Mouse (Mus musculus): ENCODE measurements at regions not wholly inside any gene's neighbourhood (a gene's known extent, or its start where the extent isn't known, plus 50 kb on each side); places are given as distances from the start of the nearest gene placed in this dataset.

GRCm38 (mm10) chr14:23146981-23147380 lies 867.3 kb downstream of the Kcnma1 start:
- Histone ChIP-seq H3K36me3 (ENCODE audit: control insufficient read depth in 1 of 2, insufficient read depth in 2 of 2, low read length in 2 of 2) (no peaks in the 10 kb centered on the region), H3K27me3 (ENCODE audit: control insufficient read depth in 1 of 2, insufficient read depth in 2 of 2, low read length in 2 of 2) (peaks cover 0 to 1% of the 10 kb centered on the region in 2 experiments; a peak in 2 of 4 replicates), H3K4me1 (ENCODE audit: control insufficient read depth in 1 of 2, insufficient read depth in 2 of 2, low read length in 2 of 2) (no peaks in the 10 kb centered on the region), H3K27ac (ENCODE audit: control insufficient read depth, low read depth, low read length) (no peak overlapping the region), H3K9me3 (replicated peaks; ENCODE audit: insufficient read depth, low read length) (no peaks in the 10 kb centered on the region), H3K79me2 (ENCODE audit: control insufficient read depth, insufficient read depth, low read length, poor library complexity) (no peaks in the 10 kb centered on the region), H3K4me3 (ENCODE audit: control insufficient read depth in 1 of 2, insufficient read depth in 1 of 2, low read depth in 2 of 2, low read length in 2 of 2) (no peak overlapping the region), H3K9ac (ENCODE audit: control insufficient read depth, low read depth, low read length, poor library complexity, severe bottlenecking) (no peak overlapping the region)
- TF ChIP-seq E2F4 (IDR thresholded peaks at IDR 0.05; ENCODE audit: borderline replicate concordance, low read depth, low read length): no peak
- TF ChIP-seq HCFC1 (IDR thresholded peaks at IDR 0.05; ENCODE audit: low read depth, low read length): no peak
- no peak for TF ChIP-seq GABPA (IDR thresholded peaks at IDR 0.05; ENCODE audit: low read depth, low read length)
- TF ChIP-seq USF2 (IDR thresholded peaks at IDR 0.05; ENCODE audit: borderline replicate concordance in 1 of 2, insufficient read depth in 1 of 2, low read depth in 1 of 2, low read length in 2 of 2): no peak
- no peak for DNase-seq (ENCODE audit: low read depth, low spot score)

GRCm38 (mm10) chr14:23140385-23140784 lies 873.9 kb downstream of the Kcnma1 start:
- H3K9me3 ChIP-seq (replicated peaks; ENCODE audit: insufficient read depth, low read length): no peaks in the 10 kb centered on the region
- no peak overlapping the region for H3K9ac ChIP-seq (ENCODE audit: control insufficient read depth, low read depth, low read length, poor library complexity, severe bottlenecking)
- no peak for DNase-seq (ENCODE audit: low read depth, low spot score)
- H3K36me3 ChIP-seq (ENCODE audit: control insufficient read depth in 1 of 2, insufficient read depth in 2 of 2, low read length in 2 of 2): no peaks in the 10 kb centered on the region
- no peak overlapping the region for H3K27ac ChIP-seq (ENCODE audit: control insufficient read depth, low read depth, low read length)
- no peaks in the 10 kb centered on the region for H3K4me1 ChIP-seq (ENCODE audit: control insufficient read depth in 1 of 2, insufficient read depth in 2 of 2, low read length in 2 of 2)
- H3K27me3 ChIP-seq (ENCODE audit: control insufficient read depth in 1 of 2, insufficient read depth in 2 of 2, low read length in 2 of 2): peaks cover 0 to 2% of the 10 kb centered on the region in 2 experiments; a peak in 2 of 4 replicates
- no peak overlapping the region for H3K4me3 ChIP-seq (ENCODE audit: control insufficient read depth in 1 of 2, insufficient read depth in 1 of 2, low read depth in 2 of 2, low read length in 2 of 2)
- TF ChIP-seq POLR2A (IDR thresholded peaks at IDR 0.05; ENCODE audit: control insufficient read depth in 1 of 2, insufficient read depth in 1 of 2, low read depth in 1 of 2, low read length in 2 of 2, poor library complexity in 1 of 2) (no peak), NRF1 (IDR thresholded peaks at IDR 0.05; ENCODE audit: insufficient read depth, low read depth, low read length, poor library complexity, severe bottlenecking) (no peak), ZC3H11A (IDR thresholded peaks at IDR 0.05; ENCODE audit: low read depth, low read length) (no peak), POLR2AphosphoS5 (IDR thresholded peaks at IDR 0.05; ENCODE audit: borderline replicate concordance, low read depth, low read length) (no peak)
- H3K79me2 ChIP-seq (ENCODE audit: control insufficient read depth, insufficient read depth, low read length, poor library complexity): no peaks in the 10 kb centered on the region

GRCm38 (mm10) chr14:23134723-23135122 lies 879.6 kb downstream of the Kcnma1 start:
- DNase-seq (ENCODE audit: low read depth, low spot score): no peak
- H3K9me3 ChIP-seq (replicated peaks; ENCODE audit: insufficient read depth, low read length): no peaks in the 10 kb centered on the region
- H3K4me3 ChIP-seq (ENCODE audit: control insufficient read depth in 1 of 2, insufficient read depth in 1 of 2, low read depth in 2 of 2, low read length in 2 of 2): no peak overlapping the region
- H3K27me3 ChIP-seq (ENCODE audit: control insufficient read depth in 1 of 2, insufficient read depth in 2 of 2, low read length in 2 of 2): peaks cover 2 to 7% of the 10 kb centered on the region in 2 experiments; a peak in 3 of 4 replicates
- H3K27ac ChIP-seq (ENCODE audit: control insufficient read depth, low read depth, low read length): no peak overlapping the region
- no peak overlapping the region for H3K9ac ChIP-seq (ENCODE audit: control insufficient read depth, low read depth, low read length, poor library complexity, severe bottlenecking)
- H3K79me2 ChIP-seq (ENCODE audit: control insufficient read depth, insufficient read depth, low read length, poor library complexity): no peaks in the 10 kb centered on the region
- no peaks in the 10 kb centered on the region for H3K36me3 ChIP-seq (ENCODE audit: control insufficient read depth in 1 of 2, insufficient read depth in 2 of 2, low read length in 2 of 2)
- H3K4me1 ChIP-seq (ENCODE audit: control insufficient read depth in 1 of 2, insufficient read depth in 2 of 2, low read length in 2 of 2): no peaks in the 10 kb centered on the region
- TF ChIP-seq POLR2AphosphoS5 (IDR thresholded peaks at IDR 0.05; ENCODE audit: borderline replicate concordance, low read depth, low read length) (no peak), JUND (IDR thresholded peaks at IDR 0.05; ENCODE audit: low read depth, low read length) (no peak), USF2 (IDR thresholded peaks at IDR 0.05; ENCODE audit: borderline replicate concordance in 1 of 2, insufficient read depth in 1 of 2, low read depth in 1 of 2, low read length in 2 of 2) (no peak), ZNF384 (IDR thresholded peaks at IDR 0.05; ENCODE audit: low read depth, low read length) (no peak), NELFE (IDR thresholded peaks at IDR 0.05; ENCODE audit: low read depth, low read length) (no peak), ZC3H11A (IDR thresholded peaks at IDR 0.05; ENCODE audit: low read depth, low read length) (no peak), NRF1 (IDR thresholded peaks at IDR 0.05; ENCODE audit: insufficient read depth, low read depth, low read length, poor library complexity, severe bottlenecking) (no peak), RCOR1 (IDR thresholded peaks at IDR 0.05; ENCODE audit: low read depth, low read length) (no peak), KAT2A (conservative IDR thresholded peaks at IDR 0.05; ENCODE audit: low read depth, low read length) (no peak), TAL1 (IDR thresholded peaks at IDR 0.05; ENCODE audit: low read length) (no peak), UBTF (IDR thresholded peaks at IDR 0.05; ENCODE audit: borderline replicate concordance, insufficient read depth, low read depth, low read length) (no peak), MAZ (IDR thresholded peaks at IDR 0.05; ENCODE audit: low read depth, low read length) (no peak), GABPA (IDR thresholded peaks at IDR 0.05; ENCODE audit: low read depth, low read length) (no peak)

All from MEL (cell line).